Mouse (Mus musculus) kidney, postnatal 14 days (tissue): ENCODE measurements at regions not wholly inside any gene's neighbourhood (a gene's known extent, or its start where the extent isn't known, plus 50 kb on each side); places are given as distances from the start of the nearest gene placed in this dataset.

ENCODE experiments used
- DNase-seq: peaks from one replicate; pipeline ENCODE4 v3.0.0; 2022; ENCODE audit warnings: mixed read lengths

- DNase-seq: no peak
Observed at GRCm38 (mm10) chr8:101697948-101698347, 1087.5 kb downstream of the Cdh11 start.

- DNase-seq: no peak
Observed at GRCm38 (mm10) chr8:101690901-101691300, 1094.5 kb downstream of the Cdh11 start.

GRCm38 (mm10) chr8:101668921-101669320, 1116.5 kb downstream of the Cdh11 start:
- DNase-seq: no peak

- no peak for DNase-seq
Observed at GRCm38 (mm10) chr8:101662874-101663273, 1122.6 kb downstream of the Cdh11 start.

- no peak for DNase-seq
Observed at GRCm38 (mm10) chr8:101655292-101655691, 1130.2 kb downstream of the Cdh11 start.

GRCm38 (mm10) chr8:101628816-101629215, 1156.6 kb downstream of the Cdh11 start:
- peak; percentile 7 for DNase-seq

GRCm38 (mm10) chr8:101621941-101622340, 1163.5 kb downstream of the Cdh11 start:
- DNase-seq: no peak

- DNase-seq: no peak
Observed at GRCm38 (mm10) chr8:101591115-101591514, 1194.3 kb downstream of the Cdh11 start.

GRCm38 (mm10) chr8:101590639-101591038, 1194.8 kb downstream of the Cdh11 start:
- no peak for DNase-seq

GRCm38 (mm10) chr8:101564447-101564846, 1221.0 kb downstream of the Cdh11 start:
- no peak for DNase-seq

- no peak for DNase-seq
Observed at GRCm38 (mm10) chr8:101522758-101523157, 1262.7 kb downstream of the Cdh11 start.

GRCm38 (mm10) chr8:101478554-101479314, 1306.7 kb downstream of the Cdh11 start:
- DNase-seq: no peak

- DNase-seq: no peak
Observed at GRCm38 (mm10) chr8:101466363-101466762, 1319.1 kb downstream of the Cdh11 start.

- no peak for DNase-seq
Observed at GRCm38 (mm10) chr8:101462515-101462914, 1322.9 kb downstream of the Cdh11 start.

GRCm38 (mm10) chr8:101444730-101445129, 1340.7 kb downstream of the Cdh11 start:
- DNase-seq: no peak

GRCm38 (mm10) chr8:101442563-101442962, 1342.9 kb downstream of the Cdh11 start:
- no peak for DNase-seq

- no peak for DNase-seq
Observed at GRCm38 (mm10) chr8:101435691-101436090, 1349.8 kb downstream of the Cdh11 start.
